Mouse (Mus musculus): ENCODE measurements at regions not wholly inside any gene's neighbourhood (a gene's known extent, or its start where the extent isn't known, plus 50 kb on each side); places are given as distances from the start of the nearest gene placed in this dataset.

GRCm38 (mm10) chr10:46255575-46255974 is 677.9 kb downstream of the Hace1 start:
- no peak for ATAC-seq
- Histone ChIP-seq H3K4me3 (ENCODE audit: low read depth, low read length) (no peak overlapping the region), H3K4me2 (ENCODE audit: low read length) (no peak overlapping the region), H3K27me3 (replicated peaks; ENCODE audit: control insufficient read depth, insufficient read depth, low read length) (no peaks in the 10 kb centered on the region), H3K36me3 (ENCODE audit: control insufficient read depth, insufficient read depth, low read length) (no peaks in the 10 kb centered on the region), H3K9me3 (replicated peaks; ENCODE audit: control insufficient read depth, low read length) (no peaks in the 10 kb centered on the region), H3K27ac (ENCODE audit: low read depth, low read length) (no peak overlapping the region), H3K4me1 (ENCODE audit: control insufficient read depth, insufficient read depth, low read length) (no peaks in the 10 kb centered on the region), H3K9ac (ENCODE audit: low read length) (no peak overlapping the region)
- WGBS: 71% methylated on average over 1 of the region's 1 CpGs
- DNase-seq (ENCODE audit: low spot score): no peak

DNA sequence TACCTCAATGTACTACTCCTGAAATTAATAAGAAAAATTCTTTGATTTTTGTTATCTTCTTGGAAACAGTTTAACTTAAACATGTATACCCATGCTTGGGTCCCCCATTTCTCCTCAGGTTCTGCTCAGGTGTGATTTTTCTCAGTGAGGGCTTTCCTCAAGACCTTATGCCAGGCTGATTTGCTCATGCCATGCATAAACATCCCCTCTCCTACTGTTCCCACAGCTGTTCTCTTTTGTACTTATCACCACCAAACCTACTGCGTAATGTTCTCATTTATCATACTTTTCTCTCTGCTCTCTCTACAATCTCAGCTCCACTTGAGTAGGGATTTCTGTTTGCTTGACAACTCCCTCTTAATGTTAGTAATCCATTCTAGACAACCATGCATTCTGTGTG is 692.1 kb downstream of the Hace1 start:
- 89% methylated on average over 1 of the region's 1 CpGs for WGBS

DNA sequence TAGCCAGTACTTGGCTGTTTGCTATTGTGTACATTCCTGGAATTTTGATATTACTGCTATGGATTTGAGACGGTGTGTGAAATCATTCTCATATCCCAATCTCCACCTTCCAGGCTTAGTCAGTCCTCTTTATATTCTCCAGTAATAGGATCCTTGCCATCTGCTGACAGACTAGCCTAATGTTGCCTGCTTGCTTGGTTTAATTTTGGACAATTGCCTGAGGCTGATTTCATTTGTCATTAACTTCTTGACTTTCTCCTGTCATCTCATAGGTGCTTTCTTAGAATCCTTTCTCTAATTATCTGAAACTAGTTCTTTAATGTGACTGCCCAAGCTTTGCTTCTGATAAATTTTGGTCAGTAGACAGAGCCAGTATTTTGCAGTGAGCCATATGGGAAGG is 696.2 kb downstream of the Hace1 start:
- ATAC-seq (no peak), DNase-seq (ENCODE audit: low spot score) (no peak)
- no peaks in the 10 kb centered on the region for H3K36me3 ChIP-seq (ENCODE audit: control insufficient read depth, insufficient read depth, low read length)
- no peaks in the 10 kb centered on the region for H3K27me3 ChIP-seq (replicated peaks; ENCODE audit: control insufficient read depth, insufficient read depth, low read length)
- H3K4me3 ChIP-seq (ENCODE audit: low read depth, low read length): no peak overlapping the region
- no peak overlapping the region for H3K27ac ChIP-seq (ENCODE audit: low read depth, low read length)
- H3K4me2 ChIP-seq (ENCODE audit: low read length): no peak overlapping the region
- no peak overlapping the region for H3K9ac ChIP-seq (ENCODE audit: low read length)
- no peaks in the 10 kb centered on the region for H3K9me3 ChIP-seq (replicated peaks; ENCODE audit: control insufficient read depth, low read length)
- WGBS: 69% methylated on average over 1 of the region's 1 CpGs
- H3K4me1 ChIP-seq (ENCODE audit: control insufficient read depth, insufficient read depth, low read length): no peaks in the 10 kb centered on the region

More for the DNA sequence above, 692.1 kb downstream of the Hace1 start:
- no peak overlapping the region for H3K4me2 ChIP-seq (ENCODE audit: low read length)
- no peak overlapping the region for H3K27ac ChIP-seq (ENCODE audit: low read depth, low read length)
- H3K9me3 ChIP-seq (replicated peaks; ENCODE audit: control insufficient read depth, low read length): no peaks in the 10 kb centered on the region
- no peaks in the 10 kb centered on the region for H3K27me3 ChIP-seq (replicated peaks; ENCODE audit: control insufficient read depth, insufficient read depth, low read length)
- no peak overlapping the region for H3K4me3 ChIP-seq (ENCODE audit: low read depth, low read length)
- H3K4me1 ChIP-seq (ENCODE audit: control insufficient read depth, insufficient read depth, low read length): no peaks in the 10 kb centered on the region
- no peaks in the 10 kb centered on the region for H3K36me3 ChIP-seq (ENCODE audit: control insufficient read depth, insufficient read depth, low read length)
- H3K9ac ChIP-seq (ENCODE audit: low read length): no peak overlapping the region
- DNase-seq (ENCODE audit: low spot score) (no peak), ATAC-seq (no peak)

DNA sequence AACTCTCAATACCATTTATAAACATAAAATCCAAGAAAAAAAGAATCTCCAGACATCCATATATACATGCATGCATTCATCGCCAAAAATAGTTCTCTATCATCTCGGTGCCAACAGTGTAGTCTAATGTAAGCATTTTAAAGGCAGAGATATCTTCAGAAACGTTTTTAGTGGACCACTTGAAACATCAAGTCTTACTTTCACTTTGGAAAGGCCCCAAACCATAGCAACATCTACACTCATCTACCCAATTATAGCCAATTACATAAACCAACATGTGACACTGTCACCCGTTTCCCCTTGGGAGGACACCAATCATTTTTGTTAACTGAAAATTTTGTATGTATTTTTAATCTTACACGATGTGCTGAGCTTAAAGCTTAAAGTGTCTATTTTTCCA is 716.7 kb downstream of the Hace1 start:
- H3K36me3 ChIP-seq (ENCODE audit: control insufficient read depth, insufficient read depth, low read length): no peaks in the 10 kb centered on the region
- ATAC-seq: no peak
- no peak for DNase-seq (ENCODE audit: low spot score)
- H3K4me3 ChIP-seq (ENCODE audit: low read depth, low read length): no peak overlapping the region
- no peak overlapping the region for H3K9ac ChIP-seq (ENCODE audit: low read length)
- no peaks in the 10 kb centered on the region for H3K27me3 ChIP-seq (replicated peaks; ENCODE audit: control insufficient read depth, insufficient read depth, low read length)
- no peak overlapping the region for H3K4me2 ChIP-seq (ENCODE audit: low read length)
- 82% methylated on average over 5 of the region's 5 CpGs for WGBS
- H3K4me1 ChIP-seq (ENCODE audit: control insufficient read depth, insufficient read depth, low read length): no peaks in the 10 kb centered on the region
- no peak overlapping the region for H3K27ac ChIP-seq (ENCODE audit: low read depth, low read length)
- H3K9me3 ChIP-seq (replicated peaks; ENCODE audit: control insufficient read depth, low read length): no peaks in the 10 kb centered on the region

GRCm38 (mm10) chr10:46298352-46298751 is 720.7 kb downstream of the Hace1 start:
- peak; percentile 43 for DNase-seq (ENCODE audit: low spot score)
- Histone ChIP-seq H3K4me2 (ENCODE audit: low read length) (no peak overlapping the region), H3K27me3 (replicated peaks; ENCODE audit: control insufficient read depth, insufficient read depth, low read length) (no peaks in the 10 kb centered on the region), H3K4me3 (ENCODE audit: low read depth, low read length) (no peak overlapping the region), H3K9ac (ENCODE audit: low read length) (no peak overlapping the region), H3K9me3 (replicated peaks; ENCODE audit: control insufficient read depth, low read length) (no peaks in the 10 kb centered on the region), H3K27ac (ENCODE audit: low read depth, low read length) (no peak overlapping the region), H3K4me1 (ENCODE audit: control insufficient read depth, insufficient read depth, low read length) (no peaks in the 10 kb centered on the region), H3K36me3 (ENCODE audit: control insufficient read depth, insufficient read depth, low read length) (no peaks in the 10 kb centered on the region)
- WGBS: 46% methylated on average over 5 of the region's 5 CpGs
- ATAC-seq: peak; percentile 55; the same call in 1 of the 2 replicates

- ATAC-seq: no peak
- 36% methylated on average over 3 of the region's 3 CpGs for WGBS
- no peaks in the 10 kb centered on the region for H3K9me3 ChIP-seq (replicated peaks; ENCODE audit: control insufficient read depth, low read length)
Measured at GRCm38 (mm10) chr10:46299521-46299920, 721.9 kb downstream of the Hace1 start.

DNA sequence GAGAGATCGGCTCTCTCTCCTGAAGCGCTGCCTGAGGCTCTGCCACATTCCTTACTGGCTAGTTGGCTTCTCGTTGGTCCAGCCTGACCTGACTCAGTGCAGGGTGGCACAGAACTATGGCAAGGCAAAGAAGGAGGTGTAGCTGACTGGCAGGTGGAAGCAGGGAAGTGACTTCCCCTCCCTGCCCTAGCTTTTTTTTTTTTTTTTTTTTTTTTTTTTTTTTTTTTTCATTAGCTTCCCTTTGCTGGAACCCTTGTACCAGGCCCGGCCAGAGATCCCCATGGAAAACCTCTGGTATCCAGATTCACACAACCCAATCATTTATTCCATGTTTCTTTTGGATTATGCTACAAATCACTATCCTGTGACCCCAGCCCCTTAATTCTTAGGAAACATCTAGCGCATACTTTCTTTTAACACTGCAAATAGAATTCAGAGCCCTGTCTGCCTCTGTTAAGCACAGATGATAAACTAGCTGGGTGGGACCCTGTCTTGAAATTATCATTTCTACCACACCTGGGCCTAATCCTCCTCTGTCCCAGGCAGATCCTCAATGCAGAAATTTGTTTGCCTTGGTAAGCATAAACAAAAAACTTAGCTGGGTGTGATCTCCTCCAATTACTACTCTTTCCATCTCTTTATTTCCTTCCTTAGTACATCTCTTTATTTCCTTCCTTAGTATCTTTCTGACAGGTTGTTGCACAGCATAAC is 742.9 kb downstream of the Hace1 start:
- H3K4me1 ChIP-seq (ENCODE audit: control insufficient read depth, insufficient read depth, low read length): no peaks in the 10 kb centered on the region
- H3K4me2 ChIP-seq (ENCODE audit: low read length): no peak overlapping the region
- no peak overlapping the region for H3K9ac ChIP-seq (ENCODE audit: low read length)
- H3K9me3 ChIP-seq (replicated peaks; ENCODE audit: control insufficient read depth, low read length): no peaks in the 10 kb centered on the region
- ATAC-seq (no peak), DNase-seq (ENCODE audit: low spot score) (no peak)
- H3K27ac ChIP-seq (ENCODE audit: low read depth, low read length): no peak overlapping the region
- no peaks in the 10 kb centered on the region for H3K36me3 ChIP-seq (ENCODE audit: control insufficient read depth, insufficient read depth, low read length)
- WGBS: 93% methylated on average over 5 of the region's 5 CpGs
- H3K4me3 ChIP-seq (ENCODE audit: low read depth, low read length): no peak overlapping the region
- no peaks in the 10 kb centered on the region for H3K27me3 ChIP-seq (replicated peaks; ENCODE audit: control insufficient read depth, insufficient read depth, low read length)

More at GRCm38 (mm10) chr10:46299521-46299920, 721.9 kb downstream of the Hace1 start:
- no peaks in the 10 kb centered on the region for H3K36me3 ChIP-seq (ENCODE audit: control insufficient read depth, insufficient read depth, low read length)
- no peak overlapping the region for H3K4me2 ChIP-seq (ENCODE audit: low read length)
- H3K27me3 ChIP-seq (replicated peaks; ENCODE audit: control insufficient read depth, insufficient read depth, low read length): no peaks in the 10 kb centered on the region
- peak; percentile 8 for DNase-seq (ENCODE audit: low spot score)
- H3K4me3 ChIP-seq (ENCODE audit: low read depth, low read length): no peak overlapping the region
- H3K4me1 ChIP-seq (ENCODE audit: control insufficient read depth, insufficient read depth, low read length): no peaks in the 10 kb centered on the region
- no peak overlapping the region for H3K27ac ChIP-seq (ENCODE audit: low read depth, low read length)
- H3K9ac ChIP-seq (ENCODE audit: low read length): no peak overlapping the region

DNA sequence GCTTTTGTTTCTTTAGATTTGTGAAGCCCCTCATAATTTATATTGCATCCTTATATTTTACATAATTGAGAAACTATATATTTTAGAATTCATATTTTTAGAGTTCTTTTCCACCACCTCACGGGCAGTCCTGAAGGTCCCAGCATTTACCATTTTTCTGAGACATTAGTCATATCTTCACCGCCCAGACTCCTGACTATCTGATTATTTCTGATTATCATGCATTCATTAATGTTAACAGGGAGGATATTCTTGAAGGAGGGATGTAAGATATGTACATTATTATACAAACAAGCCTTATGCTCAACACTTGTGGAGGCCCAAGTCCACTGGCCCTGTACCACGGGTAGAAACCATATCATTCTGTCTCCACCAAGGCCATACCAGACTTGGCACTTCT is 743.4 kb downstream of the Hace1 start:
- Histone ChIP-seq H3K9ac (ENCODE audit: low read length) (no peak overlapping the region), H3K27ac (ENCODE audit: low read depth, low read length) (no peak overlapping the region), H3K36me3 (ENCODE audit: control insufficient read depth, insufficient read depth, low read length) (no peaks in the 10 kb centered on the region), H3K4me2 (ENCODE audit: low read length) (no peak overlapping the region), H3K9me3 (replicated peaks; ENCODE audit: control insufficient read depth, low read length) (no peaks in the 10 kb centered on the region), H3K4me1 (ENCODE audit: control insufficient read depth, insufficient read depth, low read length) (no peaks in the 10 kb centered on the region), H3K27me3 (replicated peaks; ENCODE audit: control insufficient read depth, insufficient read depth, low read length) (no peaks in the 10 kb centered on the region), H3K4me3 (ENCODE audit: low read depth, low read length) (no peak overlapping the region)
- whole genome bisulfite sequencing: 94% methylated on average over 3 of the region's 3 CpGs
- no peak for ATAC-seq
- no peak for DNase-seq (ENCODE audit: low spot score)

- H3K9ac ChIP-seq (ENCODE audit: low read length): no peak overlapping the region
- DNase-seq (ENCODE audit: low spot score): peak; percentile 57
Measured at GRCm38 (mm10) chr10:46329052-46329451, 751.4 kb downstream of the Hace1 start.

More at GRCm38 (mm10) chr10:46329052-46329451, 751.4 kb downstream of the Hace1 start:
- no peak for ATAC-seq
- no peak overlapping the region for H3K4me3 ChIP-seq (ENCODE audit: low read depth, low read length)
- no peaks in the 10 kb centered on the region for H3K4me1 ChIP-seq (ENCODE audit: control insufficient read depth, insufficient read depth, low read length)
- 62% methylated on average over 1 of the region's 1 CpGs for WGBS
- H3K9me3 ChIP-seq (replicated peaks; ENCODE audit: control insufficient read depth, low read length): no peaks in the 10 kb centered on the region
- no peaks in the 10 kb centered on the region for H3K27me3 ChIP-seq (replicated peaks; ENCODE audit: control insufficient read depth, insufficient read depth, low read length)
- no peak overlapping the region for H3K4me2 ChIP-seq (ENCODE audit: low read length)
- H3K36me3 ChIP-seq (ENCODE audit: control insufficient read depth, insufficient read depth, low read length): no peaks in the 10 kb centered on the region
- H3K27ac ChIP-seq (ENCODE audit: low read depth, low read length): no peak overlapping the region
